Mouse (Mus musculus) spleen, adult 2 months (tissue): ENCODE measurements around the gene Dnajc22. TPM values are rescaled to one million over a fixed set of nuclear protein-coding genes. Genes with fewer than 3 reads are reported as not detected.

ENCODE experiments used
- DNase-seq, 2 experiments: peaks; one replicate each; pipeline versions ENCODE4 v3.0.0 to v3.0.0-alpha.2; 2012 to 2021; ENCODE audit warnings: low spot score in 2 of 2, low read depth in 1 of 2
- H3K27ac ChIP-seq: fragments of 200-500 bp; 2 replicates; pipeline ENCODE4 v1.5.1; 2012; ENCODE audit warnings: low read length, inconsistent platforms; ENCODE audit not compliant: insufficient read depth
- H3K27me3 ChIP-seq: fragments of 200-500 bp; 2 replicates; pipeline ENCODE4 v1.6.1; 2012; ENCODE audit warnings: mild to moderate bottlenecking, moderate library complexity, low read length, inconsistent platforms; ENCODE audit not compliant: control insufficient read depth, insufficient read depth
- H3K36me3 ChIP-seq: fragments of 200-500 bp; 2 replicates; pipeline ENCODE4 v1.6.1; 2012; ENCODE audit warnings: mild to moderate bottlenecking, low read length, inconsistent platforms; ENCODE audit not compliant: control insufficient read depth, insufficient read depth
- H3K4me1 ChIP-seq: fragments of 200-500 bp; 2 replicates; pipeline ENCODE4 v1.6.1; 2011; ENCODE audit warnings: inconsistent platforms; ENCODE audit not compliant: control insufficient read depth, insufficient read depth, insufficient read length
- H3K4me3 ChIP-seq: fragments of 200-500 bp; 2 replicates; pipeline ENCODE4 v1.5.1; 2011; ENCODE audit warnings: mild to moderate bottlenecking, inconsistent platforms; ENCODE audit not compliant: insufficient read depth, insufficient read length; ENCODE audit errors: extremely low read depth
- CTCF ChIP-seq: fragments of 200-500 bp; IDR thresholded peaks from 2 replicates; pipeline ENCODE4 v1.5.1; 2011; ENCODE audit warnings: mild to moderate bottlenecking, inconsistent platforms; ENCODE audit not compliant: insufficient read depth, insufficient read length, insufficient replicate concordance; ENCODE audit errors: extremely low read depth
- POLR2A ChIP-seq: fragments of 200-500 bp; IDR thresholded peaks from 2 replicates; pipeline ENCODE4 v1.6.1; 2011; ENCODE audit warnings: low read depth, low read length, inconsistent platforms
- WGBS: fragments of 180-500 bp; shearing (Covaris S2); methylation state at CpG from one replicate; pipeline ENCODE4 v1.1.7; 2018; 5-methylcytosine and 5-hydroxymethylcytosine counted together
- polyA plus RNA-seq: library from polyadenylated mRNA; depleted of rRNA; stranded (reverse); fragments of >200 nt; gene quantifications from 2 replicates; pipeline ENCODE4 v1.2.3, GENCODE M21; 2012

The Dnajc22 gene
- polyA plus RNA-seq, 1 experiment, result 0.35 TPM

DNA sequence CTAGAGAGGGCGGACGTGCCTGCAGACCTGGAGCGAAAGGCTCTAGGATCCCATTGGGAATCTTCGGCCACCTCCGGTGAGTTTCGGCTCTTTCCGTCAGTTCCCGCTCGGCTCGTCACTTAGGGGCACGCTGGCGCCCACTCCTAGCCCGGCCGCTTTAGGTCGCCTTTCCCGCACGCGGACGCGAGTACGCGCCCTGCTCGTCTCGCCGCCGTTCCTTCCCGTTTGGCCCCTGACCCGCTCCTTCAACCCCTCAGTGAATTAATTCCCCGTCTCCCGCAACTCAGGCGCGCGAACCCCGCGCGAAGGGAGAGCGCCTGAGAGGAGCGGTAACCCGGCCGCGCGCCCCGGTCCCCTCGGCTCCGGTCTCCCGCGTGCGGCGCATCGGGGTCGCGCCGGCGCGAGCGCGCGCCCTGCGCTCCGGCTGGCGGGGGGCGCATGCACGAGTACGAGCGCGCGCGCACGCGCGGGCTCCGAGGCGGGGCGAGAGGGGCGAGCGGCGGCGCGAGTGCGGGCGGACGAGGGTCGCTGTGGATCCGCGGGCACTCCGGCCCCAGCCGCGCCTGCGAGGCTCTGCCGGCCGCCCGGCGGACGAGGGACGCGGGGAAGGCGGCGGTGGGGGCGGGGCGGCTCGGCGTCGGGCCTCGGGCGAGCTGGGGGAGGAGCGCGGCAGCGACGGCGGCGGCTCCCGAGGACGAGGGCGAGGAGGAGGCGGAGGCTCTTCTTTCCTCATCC, 33.3 kb downstream of the Dnajc22 start:
- Histone ChIP-seq H3K4me3 (peak overlapping the region; percentile 61), H3K4me1 (peaks cover 3% of the 10 kb centered on the region; the same call in 1 of the 2 replicates), H3K27ac (peak overlapping the region; percentile 45; the same call in 1 of the 2 replicates), H3K36me3 (no peaks in the 10 kb centered on the region), H3K27me3 (peaks cover 15% of the 10 kb centered on the region)
- TF ChIP-seq CTCF (no peak), POLR2A (no peak)
- DNase-seq, result peak in 1 of 2 experiments; percentile 6
- WGBS, result 1% methylated on average over 115 of the region's 115 CpGs

DNA sequence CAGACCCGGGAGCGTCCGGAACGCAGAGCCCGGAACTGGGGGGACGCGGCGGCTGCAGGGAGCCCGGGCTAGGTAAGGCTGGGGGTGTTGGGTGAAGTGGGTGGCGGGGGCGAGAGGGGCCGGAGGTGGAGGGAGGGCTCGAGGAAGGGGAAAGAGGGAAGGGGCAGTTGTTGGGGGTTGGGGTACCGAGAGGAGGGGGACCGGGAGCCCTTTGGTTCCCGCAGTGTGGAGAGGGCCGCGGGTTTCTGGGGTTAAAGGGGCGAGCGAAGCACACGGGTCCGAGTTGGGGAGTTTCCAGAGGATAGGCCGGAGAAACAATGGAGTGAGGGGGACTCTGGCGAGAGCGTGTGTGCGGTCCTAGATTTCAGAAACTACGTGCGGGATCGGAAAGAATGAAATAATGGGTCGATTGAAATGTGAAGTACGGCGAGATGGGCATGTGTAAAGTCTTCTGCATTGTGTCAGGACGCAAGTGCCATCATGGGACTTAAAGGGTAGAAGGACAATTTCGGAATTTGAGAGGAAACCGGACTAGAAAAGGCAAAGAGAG, 33.9 kb downstream of the Dnajc22 start:
- H3K4me1 ChIP-seq, result peaks cover 3% of the 10 kb centered on the region; the same call in 1 of the 2 replicates
- peak overlapping the region; percentile 61 for H3K4me3 ChIP-seq
- TF ChIP-seq POLR2A, result no peak
- TF ChIP-seq CTCF, result no peak
- DNase-seq, result no peak
- no peak overlapping the region for H3K27ac ChIP-seq
- H3K27me3 ChIP-seq, result peaks cover 15% of the 10 kb centered on the region
- 6% methylated on average over 34 of the region's 35 CpGs for WGBS
- no peaks in the 10 kb centered on the region for H3K36me3 ChIP-seq

DNA sequence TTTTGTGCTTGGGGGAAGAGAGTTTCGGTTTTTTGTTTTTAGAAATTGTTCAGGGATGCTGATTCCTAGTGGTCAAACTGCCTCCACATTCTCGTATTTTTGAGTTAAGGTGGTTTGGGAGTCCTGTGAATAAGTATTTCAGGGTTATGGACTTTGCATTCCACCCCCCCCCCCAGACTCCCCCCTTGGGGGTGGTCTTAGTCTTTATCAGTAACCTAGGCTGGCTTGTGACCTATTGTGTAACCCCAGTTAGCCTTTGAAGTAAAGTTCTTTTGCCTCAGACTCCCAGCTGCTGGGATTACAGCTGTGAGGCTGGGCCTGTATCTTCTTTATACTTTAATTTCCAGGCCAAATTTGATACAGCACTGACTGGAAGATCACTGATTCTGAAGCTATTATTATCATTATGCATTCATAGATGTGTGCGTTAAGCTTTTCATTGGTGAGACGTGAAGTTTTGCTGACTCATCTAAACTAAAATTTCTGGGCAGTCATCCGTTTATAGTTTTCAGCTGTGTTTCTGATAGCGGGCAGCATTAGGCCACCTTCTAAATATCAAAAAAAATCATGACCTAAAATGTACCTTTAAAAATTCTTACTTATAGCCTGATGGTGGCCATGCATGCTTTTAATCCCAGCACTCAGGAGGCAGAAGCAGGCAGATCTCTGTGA, 35.0 kb downstream of the Dnajc22 start:
- TF ChIP-seq CTCF (no peak), POLR2A (no peak)
- Histone ChIP-seq H3K27ac (no peak overlapping the region), H3K4me3 (no peak overlapping the region), H3K27me3 (peaks cover 15% of the 10 kb centered on the region), H3K36me3 (no peaks in the 10 kb centered on the region), H3K4me1 (peaks cover 3% of the 10 kb centered on the region; the same call in 1 of the 2 replicates)
- 81% methylated on average over 6 of the region's 6 CpGs for WGBS
- DNase-seq, result no peak

DNA sequence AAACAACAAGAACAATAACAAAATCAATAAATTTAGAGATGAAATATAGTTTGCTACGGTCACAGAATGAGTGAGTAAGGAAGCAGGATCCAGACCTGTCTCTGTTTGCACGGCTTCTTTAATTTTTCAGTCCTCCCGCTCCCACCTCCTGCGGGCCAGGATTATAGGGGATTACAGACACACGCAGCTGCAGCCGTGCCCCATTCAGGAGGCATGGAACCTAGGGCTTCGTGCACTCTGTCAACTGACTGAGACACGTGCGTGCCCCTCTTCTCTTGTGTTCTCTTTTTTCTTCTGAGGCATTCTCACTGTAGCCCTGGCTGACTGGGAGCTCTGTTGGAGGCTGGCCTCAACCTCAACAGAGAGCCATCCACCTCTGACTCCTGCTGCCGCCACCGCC, 36.5 kb downstream of the Dnajc22 start:
- Histone ChIP-seq H3K27ac (no peak overlapping the region), H3K4me3 (no peak overlapping the region), H3K4me1 (peaks cover 3% of the 10 kb centered on the region; the same call in 1 of the 2 replicates), H3K27me3 (peaks cover 15% of the 10 kb centered on the region), H3K36me3 (no peaks in the 10 kb centered on the region)
- 86% methylated on average over 11 of the region's 11 CpGs for WGBS
- DNase-seq, result no peak
- TF ChIP-seq POLR2A, result no peak
- no peak for TF ChIP-seq CTCF

DNA sequence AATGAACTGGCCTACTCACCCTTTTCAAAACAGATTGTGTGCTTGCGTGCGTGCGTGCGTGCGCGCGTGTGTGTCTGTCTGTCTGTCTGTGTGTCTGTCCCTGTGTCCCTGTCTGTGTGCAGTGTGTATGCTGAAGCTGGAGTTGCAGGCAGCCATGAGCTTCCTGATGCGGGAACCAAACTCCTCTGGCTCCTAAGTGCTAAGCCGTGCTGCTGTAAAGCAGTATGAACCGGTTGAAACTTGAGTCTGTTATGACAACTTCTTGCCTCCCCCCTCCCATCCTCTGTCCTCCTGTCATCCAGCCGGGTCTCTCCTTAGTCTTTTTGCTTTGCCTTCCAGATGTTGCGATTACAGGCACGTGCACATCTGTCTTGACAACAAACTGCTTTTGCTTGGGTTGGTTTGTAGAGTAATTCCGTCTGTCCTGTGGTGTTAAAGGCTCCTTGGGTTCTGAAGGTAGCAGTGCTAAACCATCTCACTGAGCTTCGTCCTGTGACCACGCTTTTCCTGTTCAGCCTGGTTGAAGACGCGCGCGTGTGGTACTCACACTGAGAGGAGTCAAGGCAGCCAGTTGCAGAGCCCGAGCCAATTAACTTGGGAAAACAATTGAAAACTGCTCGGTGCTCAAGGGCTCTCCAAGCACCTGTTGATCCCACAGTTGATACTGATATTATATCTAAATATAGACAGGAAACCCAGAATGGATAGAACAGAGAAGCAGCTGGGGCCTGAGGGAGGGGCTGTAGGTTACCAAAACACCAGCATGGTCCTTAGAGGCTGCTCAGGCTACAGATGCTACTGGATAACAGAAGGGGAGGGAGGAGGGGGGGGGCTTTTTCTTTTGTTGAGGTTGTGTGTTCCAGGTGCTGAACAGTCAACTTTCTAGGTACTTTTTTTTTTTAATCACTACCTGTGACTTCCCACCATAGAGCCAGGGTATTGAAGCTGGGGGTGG, 37.3 kb downstream of the Dnajc22 start:
- Histone ChIP-seq H3K4me1 (peaks cover 3% of the 10 kb centered on the region; the same call in 1 of the 2 replicates), H3K27ac (no peak overlapping the region), H3K36me3 (no peaks in the 10 kb centered on the region), H3K4me3 (no peak overlapping the region), H3K27me3 (peaks cover 15% of the 10 kb centered on the region)
- TF ChIP-seq POLR2A (no peak), CTCF (no peak)
- DNase-seq, result no peak
- WGBS, result 48% methylated on average over 22 of the region's 22 CpGs

DNA sequence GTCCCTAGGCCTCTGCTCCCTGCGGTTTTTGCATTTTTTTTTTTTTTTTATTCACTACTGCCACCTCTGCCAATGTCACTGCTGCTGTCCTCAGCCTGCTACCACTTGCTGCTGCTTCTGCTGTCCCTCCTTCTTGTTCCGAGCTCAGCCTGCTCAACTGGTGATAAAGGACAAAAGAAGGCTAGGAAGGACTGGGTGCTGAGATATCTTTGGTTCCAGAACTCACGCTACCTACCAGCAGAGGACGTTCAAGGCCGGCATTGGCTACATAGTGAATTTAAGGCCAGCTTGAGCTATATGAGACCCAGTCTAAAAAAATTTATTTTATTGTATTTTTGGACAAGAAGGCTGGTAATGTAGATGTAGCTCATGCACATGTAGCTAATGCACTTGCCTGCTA, 45.4 kb downstream of the Dnajc22 start:
- no peak for DNase-seq
- no peak overlapping the region for H3K4me3 ChIP-seq
- no peaks in the 10 kb centered on the region for H3K27me3 ChIP-seq
- H3K36me3 ChIP-seq, result no peaks in the 10 kb centered on the region
- no peak for TF ChIP-seq POLR2A
- TF ChIP-seq CTCF, result no peak
- no peaks in the 10 kb centered on the region for H3K4me1 ChIP-seq
- H3K27ac ChIP-seq, result no peak overlapping the region
- 88% methylated on average over 5 of the region's 5 CpGs for WGBS
